Mouse (Mus musculus) embryo, embryonic 9.5 days (tissue): ENCODE data around the gene Efcab9.

ENCODE experiments used
- DNase-seq: peaks from one replicate; pipeline ENCODE4 v3.0.0-alpha.2; 2017; ENCODE audit errors: extremely low spot score

Efcab9 gene

DNA sequence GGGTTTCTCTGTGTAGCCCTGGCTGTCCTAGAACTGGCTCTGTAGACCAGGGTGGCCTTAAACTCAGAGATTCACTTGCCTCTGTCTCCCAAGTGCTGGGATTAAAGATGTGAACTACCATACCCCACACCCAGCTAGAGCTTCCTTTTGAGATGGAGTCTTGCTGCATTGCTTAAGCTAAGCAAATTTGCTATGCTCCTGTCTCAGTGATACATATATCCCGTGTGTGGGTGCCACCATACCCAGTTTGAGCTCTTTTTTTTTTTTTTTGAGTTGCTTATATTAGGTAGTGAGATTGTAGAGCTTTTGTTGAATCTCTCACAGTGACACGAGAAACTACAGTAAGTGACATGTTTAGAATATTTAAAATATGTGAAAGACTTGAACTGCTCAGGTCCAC, 36.6 kb downstream of the Efcab9 start:
- DNase-seq, result no peak

DNA sequence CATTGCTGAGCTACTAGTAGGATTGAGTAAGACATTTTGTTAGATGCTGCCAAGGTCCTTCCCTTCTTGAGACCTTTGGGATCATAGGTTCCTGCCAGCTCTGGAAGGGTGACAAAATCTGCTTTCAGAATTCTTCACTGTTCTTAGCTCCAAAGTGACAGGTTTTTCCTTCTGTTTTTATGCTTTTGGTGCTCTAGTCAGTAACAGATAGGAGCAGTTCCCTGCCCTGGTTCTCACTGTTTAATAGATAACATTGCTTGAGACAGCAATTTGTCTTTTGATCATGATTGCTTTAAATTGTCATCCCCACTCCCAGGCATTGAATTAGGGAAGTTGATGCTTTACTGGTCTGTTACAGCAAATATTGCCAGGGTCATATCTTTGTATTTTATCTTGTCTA, 38.6 kb downstream of the Efcab9 start:
- no peak for DNase-seq

DNA sequence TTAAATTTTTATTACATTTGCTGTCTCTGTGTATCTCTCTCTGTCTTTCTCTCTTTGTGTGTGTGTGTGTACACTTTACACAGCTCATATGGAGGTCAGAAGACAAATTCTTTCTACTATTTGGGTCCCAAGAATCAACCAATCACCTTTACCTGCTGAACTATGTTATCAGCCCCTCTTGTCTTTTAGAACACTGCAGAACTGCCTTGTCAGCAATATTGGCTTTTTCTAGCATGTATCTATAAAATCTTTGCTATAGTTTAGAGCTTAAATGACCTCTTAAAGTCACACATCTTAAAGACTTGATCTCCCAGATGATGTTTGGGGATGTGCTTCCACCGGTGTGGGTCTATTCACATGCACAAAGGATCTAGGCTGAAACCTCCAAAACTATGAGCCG, 40.8 kb downstream of the Efcab9 start:
- DNase-seq, result no peak

DNA sequence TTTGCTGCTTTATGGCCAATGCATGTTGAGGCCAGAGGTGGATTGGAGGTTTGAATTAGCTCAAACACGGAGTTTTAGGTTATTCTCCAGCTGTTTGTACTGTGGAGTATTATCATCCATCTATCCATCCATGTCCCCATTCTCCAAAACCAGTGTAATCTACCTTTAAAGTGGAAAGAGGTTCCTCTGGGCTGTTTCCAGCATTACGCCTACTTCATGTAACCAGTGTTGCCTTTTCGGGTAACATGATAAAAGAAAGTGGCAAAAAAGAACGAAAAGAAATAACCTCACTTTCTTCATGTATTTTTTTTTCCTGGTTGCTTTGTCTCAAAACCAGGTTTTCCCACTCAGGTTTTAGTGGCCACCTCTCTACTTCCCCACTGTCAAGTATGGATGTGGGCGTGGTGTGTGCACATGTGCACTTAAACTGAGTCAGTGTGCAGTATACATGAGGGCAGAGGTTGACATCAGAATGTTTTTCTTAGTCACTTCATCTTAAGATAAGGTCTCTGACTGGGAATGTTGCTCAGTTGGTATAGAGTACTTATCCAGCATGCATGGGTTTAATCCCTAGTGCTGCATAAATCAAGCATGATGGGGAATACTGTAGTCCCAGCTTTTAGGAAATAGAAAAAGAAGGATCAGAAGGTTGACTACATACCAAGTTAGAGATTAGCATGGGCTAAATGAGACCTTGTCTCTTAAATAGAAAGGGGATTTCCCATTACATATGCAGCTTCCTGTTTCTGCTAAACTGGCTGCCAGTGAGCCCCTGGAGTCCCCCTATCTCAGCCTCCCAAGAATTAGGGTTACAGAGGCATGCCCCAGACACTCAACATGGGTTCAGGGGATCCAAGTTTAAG, 42.8 kb downstream of the Efcab9 start:
- no peak for DNase-seq

DNA sequence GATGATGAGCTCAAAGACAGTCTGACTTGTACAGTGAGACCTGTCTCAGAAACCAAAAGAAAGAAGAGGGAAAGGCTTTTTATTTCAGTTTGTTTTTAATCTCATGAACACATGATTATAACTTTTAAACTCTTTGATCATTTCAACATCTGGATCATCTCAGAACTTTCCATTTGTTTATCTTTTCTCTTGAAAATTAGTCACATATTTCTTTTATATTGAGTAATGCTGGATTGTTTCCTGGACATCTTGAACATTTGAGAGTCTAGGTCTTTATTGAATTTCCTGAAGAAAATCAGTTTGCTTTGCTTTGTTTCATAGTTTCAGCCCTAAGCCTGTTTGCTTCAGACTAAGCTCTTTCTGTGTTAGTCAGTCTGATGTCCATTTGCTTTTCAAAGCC, 43.5 kb downstream of the Efcab9 start:
- no peak for DNase-seq

DNA sequence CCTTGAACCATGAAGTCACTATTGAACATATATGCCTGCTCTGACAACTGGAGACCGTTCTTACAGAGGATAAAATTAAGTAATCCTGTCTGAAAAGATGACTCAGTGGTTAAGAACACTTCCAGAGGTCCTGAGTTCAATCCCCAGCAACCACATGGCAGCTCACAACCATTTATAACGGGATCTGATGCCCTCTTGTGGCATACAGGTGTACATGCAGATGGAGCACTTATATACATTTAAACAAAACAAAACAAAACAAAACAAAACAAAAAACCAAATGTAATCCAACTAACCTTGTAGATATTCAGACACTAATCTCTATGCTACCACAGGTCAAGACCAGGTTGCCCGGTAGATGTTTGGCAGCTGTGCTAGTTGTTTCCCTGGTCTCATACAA, 44.4 kb downstream of the Efcab9 start:
- DNase-seq, result no peak

DNA sequence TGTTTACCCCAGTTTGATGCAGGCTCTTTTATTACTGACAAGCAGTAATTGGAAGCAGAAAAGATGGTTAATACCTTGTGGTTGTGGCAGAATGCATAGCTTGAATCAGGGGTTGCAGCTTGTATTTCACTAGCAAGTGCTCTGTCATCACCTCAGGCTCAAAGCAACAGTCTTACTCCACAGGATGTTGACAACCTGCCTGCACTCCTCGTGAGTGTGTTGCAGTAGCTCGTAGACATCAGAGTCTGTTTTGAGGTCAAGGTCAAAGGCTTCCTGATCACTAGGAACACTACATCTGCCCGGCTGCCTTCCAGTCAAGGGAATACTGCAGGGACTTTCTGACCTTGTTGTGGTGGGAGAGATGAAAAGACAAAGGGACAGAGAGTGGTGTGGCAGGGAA, 45.3 kb downstream of the Efcab9 start:
- DNase-seq, result no peak

DNA sequence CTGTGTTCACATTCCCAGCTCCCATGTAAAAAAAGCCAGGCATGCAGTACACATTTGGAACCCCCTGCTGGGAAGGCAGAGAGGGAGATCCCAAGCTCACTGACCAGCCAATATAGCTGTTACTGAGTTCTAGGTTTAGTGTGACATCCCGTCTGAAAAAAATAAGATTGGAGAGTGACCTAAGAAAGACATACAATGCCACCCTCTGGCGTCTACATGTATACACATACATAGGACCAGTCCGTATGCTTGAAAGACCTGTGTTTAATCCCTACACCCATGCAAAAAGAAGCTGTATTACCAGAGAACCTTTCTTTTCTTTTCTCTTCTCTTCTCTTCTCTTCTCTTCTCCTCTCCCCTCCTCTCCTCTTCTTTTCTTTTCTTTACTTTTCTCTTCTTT, 46.6 kb downstream of the Efcab9 start:
- no peak for DNase-seq

DNA sequence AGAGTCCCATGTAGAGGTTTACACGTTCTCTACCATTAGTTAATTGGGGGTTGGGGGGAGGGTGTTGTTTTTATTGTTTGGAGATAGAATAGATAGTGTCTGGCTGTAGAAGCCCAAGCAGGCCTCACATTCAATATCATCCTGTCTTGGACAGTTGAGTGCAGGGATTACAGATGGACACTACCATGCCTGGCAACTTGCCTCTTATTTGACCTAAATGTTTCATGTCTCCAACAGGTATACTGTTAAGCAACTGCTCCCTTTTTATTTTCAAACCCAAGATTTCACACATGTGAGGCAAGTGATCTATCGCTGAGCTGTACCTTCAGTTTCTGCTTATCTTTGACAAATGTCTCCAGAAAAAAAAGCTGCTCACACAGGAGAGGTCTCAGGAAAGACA, 50.4 kb downstream of the Efcab9 start:
- DNase-seq, result no peak

DNA sequence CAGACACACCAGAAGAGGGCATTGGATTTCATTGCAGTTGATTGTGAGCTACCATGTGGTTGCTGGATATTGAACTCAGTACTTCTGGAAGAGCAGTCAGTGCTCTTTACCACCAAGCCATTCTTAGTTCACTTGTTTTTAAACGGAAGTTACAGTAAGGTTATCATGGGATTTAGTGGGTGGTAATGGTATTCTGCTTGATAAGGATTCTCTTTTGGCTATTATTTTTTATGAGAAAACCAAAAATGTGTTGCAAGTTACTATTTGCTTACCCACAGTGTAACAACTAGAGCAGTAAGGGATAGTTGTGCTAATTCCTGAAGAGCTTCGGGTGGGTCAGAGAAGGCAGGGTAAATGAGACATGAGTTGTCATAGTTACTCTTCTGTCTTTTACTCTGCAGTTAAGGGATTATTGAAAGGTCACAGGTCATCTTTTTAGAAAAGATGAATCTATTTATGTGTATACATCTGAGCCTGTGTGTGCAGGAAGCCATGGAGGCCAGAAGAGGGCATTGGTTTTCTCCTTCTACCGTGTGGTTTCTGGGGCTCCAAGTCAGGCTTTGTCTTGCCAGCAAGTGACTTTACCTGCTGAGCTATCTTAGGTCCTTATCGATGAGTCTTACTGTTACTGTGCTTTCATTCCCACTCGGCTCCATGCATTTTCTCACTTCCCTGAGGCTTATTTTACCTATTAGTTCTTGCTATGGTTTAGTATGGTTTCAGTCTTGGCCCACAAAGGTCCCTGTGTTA, 56.2 kb downstream of the Efcab9 start:
- no peak for DNase-seq

DNA sequence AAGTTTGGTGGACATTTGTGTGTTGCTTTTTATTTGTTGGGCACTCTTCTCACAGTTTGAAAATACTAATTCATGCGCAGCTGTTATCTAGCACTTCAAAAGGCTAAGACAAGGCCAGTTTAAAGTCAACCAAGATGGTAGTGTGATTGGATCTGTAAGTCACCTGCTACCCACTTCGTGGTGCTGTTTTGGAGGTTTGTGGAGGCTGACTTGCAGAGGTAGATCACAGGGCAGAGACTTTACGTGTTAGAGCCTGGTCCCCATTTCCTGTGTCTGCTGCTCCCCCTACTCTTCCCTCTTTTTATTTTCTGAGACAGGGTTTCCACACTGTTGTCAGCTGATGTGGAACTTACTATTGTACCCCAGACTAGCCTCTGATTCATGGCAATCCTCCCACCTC, 57.2 kb downstream of the Efcab9 start:
- no peak for DNase-seq
